Mouse (Mus musculus): ENCODE measurements at regions not wholly inside any gene's neighbourhood (a gene's known extent, or its start where the extent isn't known, plus 50 kb on each side); places are given as distances from the start of the nearest gene placed in this dataset.

- TF ChIP-seq CTCF (IDR thresholded peaks at IDR 0.05; ENCODE audit: low read depth) (no peak), EP300 (IDR thresholded peaks at IDR 0.05; ENCODE audit: low read depth) (no peak)
These were observed 196.3 kb downstream of the Etv1 start for GRCm38 (mm10) chr12:38975508-38975907.

All from heart, postnatal 0 days (tissue).